Mouse (Mus musculus) Patski (cell line): ENCODE data around the gene Cyp11a1. TPM values are rescaled to one million over a fixed set of nuclear protein-coding genes. Genes with fewer than 3 reads are reported as not detected.

ENCODE experiments used
- ATAC-seq: fragments of 100-300 bp; one replicate; pipeline ENCODE4 v1.8.0; 2021
- CTCF ChIA-PET: fragments of 350-600 bp; sonication (Branson Sonifier 250); formaldehyde crosslinking; loops from one replicate; lab custom pipeline; 2022; ENCODE audit warnings: inconsistent platforms; lab: Charles Lee
- POLR2A ChIA-PET: fragments of 350-600 bp; sonication (Branson Sonifier 250); formaldehyde crosslinking; loops from one replicate; lab custom pipeline; 2022; ENCODE audit warnings: antibody characterized with exemption, inconsistent platforms; lab: Charles Lee
- DNase-seq: peaks from one replicate; pipeline ENCODE4 v3.0.0-alpha.2; 2011; ENCODE audit warnings: low read depth, low spot score
- H3K27me3 ChIP-seq: fragments of 371-371 bp; one replicate; pipeline ENCODE4 v1.5.1; 2021
- CTCF ChIP-seq: fragments of 100-300 bp; IDR thresholded peaks from one replicate; pipeline ENCODE4 v1.5.1; 2021
- in situ Hi-C: fragments of 300-500 bp; cut with MboI; formaldehyde crosslinking; loops from 3 replicates; pipeline ENCODE4 v1.11.1; 2018; ENCODE audit warnings: low pct_unique_long_range_greater_than_20kb, mixed read lengths
- polyA plus RNA-seq: library from polyadenylated mRNA; unstranded; gene quantifications from one replicate; pipeline ENCODE4 v1.2.3, GENCODE M21; 2021

Gene Cyp11a1
- polyA plus RNA-seq, 1 experiment from 2014 or later, result 0.13 TPM

DNA sequence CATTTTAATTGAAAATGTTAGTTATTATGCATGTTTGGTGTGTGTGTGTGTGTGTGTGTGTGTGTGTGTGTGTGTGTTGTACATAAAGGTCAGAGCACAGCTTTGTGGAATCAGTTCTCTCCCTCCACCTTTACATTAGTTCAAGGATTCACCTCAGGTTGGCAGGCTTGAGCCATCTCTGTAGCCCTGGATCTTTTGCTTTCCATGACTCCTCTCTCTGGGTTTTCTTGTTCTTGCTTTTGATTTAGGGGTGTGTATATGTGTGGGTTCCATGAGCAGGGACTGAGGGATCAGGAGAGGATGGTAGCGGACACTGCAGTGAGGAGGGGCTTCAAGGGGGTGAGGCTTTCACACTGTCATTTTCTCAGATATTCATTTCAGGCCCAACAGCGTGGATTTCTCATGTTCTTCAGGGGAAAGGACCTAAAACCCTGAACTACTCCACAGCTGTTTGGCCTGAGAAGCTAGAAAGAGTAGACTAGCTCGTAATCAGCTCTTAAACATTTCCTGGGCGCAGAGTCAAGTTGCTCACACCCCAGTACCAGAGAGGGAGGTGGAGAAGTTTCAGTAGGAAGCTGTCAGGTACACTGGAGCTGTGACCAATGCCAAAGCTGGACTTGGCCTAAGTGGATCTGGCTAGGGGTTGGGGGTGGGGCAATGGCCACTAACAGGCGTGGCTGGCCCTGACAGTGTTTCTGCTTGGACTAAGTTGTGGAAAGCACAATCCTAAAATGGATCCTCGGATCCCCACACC is 59.9 kb downstream of the Cyp11a1 start:
- POLR2A ChIA-PET, result interaction anchor here (0.5 to 1.6 kb wide), 2 partner anchors 78 to 151 kb away, joined by 3 read pairs; no protein-coding TSS in a partner anchor
- peaks cover 3% of the 10 kb centered on the region for H3K27me3 ChIP-seq
- CTCF ChIA-PET, result interaction anchor here (0.7 to 1.6 kb wide), 6 partner anchors 36 to 144 kb away, joined by 3 to 5 read pairs (median 4); partner anchors contain the start of genes Islr and Islr2
- ATAC-seq (no peak), DNase-seq (no peak)
- TF ChIP-seq CTCF, result no peak
- in situ Hi-C loops, result no loop called here

- CTCF ChIA-PET, result interaction anchor here (0.7 to 1.6 kb wide), 4 partner anchors 26 to 90 kb away, joined by 3 to 4 read pairs (median 4); no protein-coding TSS in a partner anchor
- POLR2A ChIA-PET, result no interaction called here
- in situ Hi-C loops, result no loop called here
- no peak for DNase-seq
- no peak for ATAC-seq
- no peak for TF ChIP-seq CTCF
- H3K27me3 ChIP-seq, result no peaks in the 10 kb centered on the region
These were observed 60.5 kb downstream of the Cyp11a1 start for GRCm38 (mm10) chr9:58066731-58067095.

DNA sequence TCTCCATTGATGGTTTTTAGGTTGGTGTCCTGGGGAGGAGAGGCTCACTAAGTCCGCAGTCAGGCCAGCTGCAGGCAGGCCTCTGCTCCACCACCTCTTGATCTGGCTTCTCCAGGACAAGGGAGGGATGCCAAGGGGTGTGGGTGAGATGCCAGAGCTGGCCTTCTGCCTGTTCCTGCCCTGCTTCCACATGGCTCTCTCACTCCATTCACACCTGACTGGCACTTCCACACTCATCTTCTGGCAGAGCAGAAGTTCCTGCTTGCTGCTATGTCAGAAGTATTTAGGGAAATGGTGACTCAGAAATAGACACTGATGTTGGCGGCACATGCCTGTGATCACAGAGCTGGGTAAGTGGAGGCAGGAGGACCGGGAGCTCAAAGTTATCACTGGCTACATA is 61.3 kb downstream of the Cyp11a1 start:
- no peak for TF ChIP-seq CTCF
- CTCF ChIA-PET, result interaction anchor here (1.0 to 1.5 kb wide), 3 partner anchors 9 to 38 kb away, joined by 3 read pairs; no protein-coding TSS in a partner anchor
- POLR2A ChIA-PET, result no interaction called here
- ATAC-seq, result no peak
- DNase-seq, result no peak
- in situ Hi-C loops, result no loop called here
- H3K27me3 ChIP-seq, result no peaks in the 10 kb centered on the region

- DNase-seq, result no peak
- H3K27me3 ChIP-seq, result no peaks in the 10 kb centered on the region
- ATAC-seq, result no peak
- ChIA-PET CTCF (interaction anchor here (1.6 to 2.2 kb wide), 2 partner anchors 18 to 40 kb away, joined by 3 to 4 read pairs; no protein-coding TSS in a partner anchor), POLR2A (interaction anchor here (0.7 kb wide), 1 partner anchor 27 kb away, joined by 3 read pairs; no protein-coding TSS in a partner anchor)
- in situ Hi-C loops, result no loop called here
- TF ChIP-seq CTCF, result no peak
These were observed 68.3 kb downstream of the Cyp11a1 start for GRCm38 (mm10) chr9:58074561-58074960.

Other genes starting within 250 kb of the Cyp11a1 start
- 75.6 TPM for gene Clk3, start 240.6 kb upstream of the Cyp11a1 start, polyA plus RNA-seq
- 2.9 TPM for gene Arid3b, start 169.6 kb upstream of the Cyp11a1 start, polyA plus RNA-seq
- 87.3 TPM for gene Ubl7, start 95.4 kb upstream of the Cyp11a1 start, polyA plus RNA-seq
- gene Sema7a, start 66.3 kb upstream of the Cyp11a1 start, polyA plus RNA-seq, result 77.8 TPM
- gene Stra6, start 57.4 kb downstream of the Cyp11a1 start, polyA plus RNA-seq, result 52.4 TPM
- gene Ccdc33, start 112.4 kb downstream of the Cyp11a1 start, polyA plus RNA-seq, result 0.60 TPM
- 39.6 TPM for gene Islr, start 197.9 kb downstream of the Cyp11a1 start, polyA plus RNA-seq
- 2.1 TPM for gene Islr2, start 197.9 kb downstream of the Cyp11a1 start, polyA plus RNA-seq
- 37.8 TPM for gene Pml, start 243.4 kb downstream of the Cyp11a1 start, polyA plus RNA-seq
- gene Stoml1, start 246.8 kb downstream of the Cyp11a1 start, polyA plus RNA-seq, result 45.8 TPM